Mouse (Mus musculus) 416B (cell line): ENCODE results near the gene Eef2.
"Not testable (repeated sequence)": the region's sequence is repeated elsewhere in the genome, so short reads cannot be mapped to it uniquely, and the experiment has no call there.

Experiments
- DNase-seq: peaks from one replicate; pipeline ENCODE4 v3.0.0; 2011; ENCODE audit warnings: low read depth

Gene Eef2

GRCm38 (mm10) chr10:81201807-81202758 is 25.7 kb downstream of the Eef2 start, which contains the start of gene Nmrk2:
Gene Nmrk2, minus strand, starts transcription at chr10:81202051.
- DNase-seq, result no peak

- no peak for DNase-seq
Observed at GRCm38 (mm10) chr10:81202978-81203720, 26.7 kb downstream of the Eef2 start.

GRCm38 (mm10) chr10:81204137-81204536 is 27.7 kb downstream of the Eef2 start:
- no peak for DNase-seq

GRCm38 (mm10) chr10:81210154-81210553 is 33.7 kb downstream of the Eef2 start:
- no peak for DNase-seq

- peak; percentile 26 for DNase-seq
Observed at GRCm38 (mm10) chr10:81216260-81216659, 39.8 kb downstream of the Eef2 start.

- DNase-seq, result no peak
Observed at GRCm38 (mm10) chr10:81216810-81217209, 40.4 kb downstream of the Eef2 start.

- peak; percentile 49 for DNase-seq
Observed at GRCm38 (mm10) chr10:81217267-81217666, 40.8 kb downstream of the Eef2 start.

GRCm38 (mm10) chr10:81217964-81218363 is 41.5 kb downstream of the Eef2 start:
- peak; percentile 37 for DNase-seq

GRCm38 (mm10) chr10:81221402-81222015 is 45.1 kb downstream of the Eef2 start:
- DNase-seq, result peak; percentile 64

- not testable (repeated sequence) for DNase-seq
Observed at GRCm38 (mm10) chr10:81223731-81224130, 47.3 kb downstream of the Eef2 start.

GRCm38 (mm10) chr10:81229735-81230437 is 53.5 kb downstream of the Eef2 start:
- no peak for DNase-seq

- DNase-seq, result no peak
Observed at GRCm38 (mm10) chr10:81230438-81231332, 54.3 kb downstream of the Eef2 start, which contains the start of gene Atcay. Gene Atcay, minus strand, starts transcription at chr10:81230833.

GRCm38 (mm10) chr10:81231436-81231835 is 55.0 kb downstream of the Eef2 start:
- no peak for DNase-seq
